Mouse (Mus musculus) cerebellum, adult 2 months (tissue): Measurements from ENCODE around the gene Six4.

Experiments
- CTCF ChIP-seq: fragments of 200-500 bp; IDR thresholded peaks from 2 replicates; pipeline ENCODE4 v1.5.1; 2011; ENCODE audit warnings: low read depth, mild to moderate bottlenecking, control low read depth, low read length, moderate library complexity, borderline replicate concordance; ENCODE audit not compliant: insufficient read depth
- POLR2A ChIP-seq: fragments of 200-500 bp; IDR thresholded peaks from 2 replicates; pipeline ENCODE4 v1.6.1; 2011; ENCODE audit warnings: low read length, control low read depth, borderline replicate concordance; ENCODE audit not compliant: insufficient read depth

GRCm38 (mm10) chr12:73154150-73154549 is 40.9 kb upstream of the Six4 start:
- no peak for TF ChIP-seq POLR2A
- no peak for TF ChIP-seq CTCF
